Mouse (Mus musculus) urinary bladder, postnatal 0 days (tissue): ENCODE data around the gene Wdr6. TPM values are rescaled to one million over a fixed set of nuclear protein-coding genes. Genes with fewer than 3 reads are reported as not detected.
A peak's percentile ranks its signal among the peaks of the same experiment; 100 is the strongest.

Experiments
- microRNA counts: library from miRNA; unstranded; fragments of <30 nt; microRNA quantifications from one replicate; lab custom pipeline; 2016
- microRNA-seq: library from miRNA; unstranded; fragments of <30 nt; microRNA quantifications from one replicate; pipeline ENCODE4, GENCODE M21; 2016
- polyA plus RNA-seq: library from polyadenylated mRNA; unstranded; fragments of >200 nt; fragmentation: Nextera tagmentation; extraction: Ambion mirVana; gene quantifications from 2 replicates; pipeline ENCODE4 v1.2.1, GENCODE M21; 2015

The Wdr6 gene
- 29.2 and 32.3 TPM in 2 replicates for polyA plus RNA-seq

DNA sequence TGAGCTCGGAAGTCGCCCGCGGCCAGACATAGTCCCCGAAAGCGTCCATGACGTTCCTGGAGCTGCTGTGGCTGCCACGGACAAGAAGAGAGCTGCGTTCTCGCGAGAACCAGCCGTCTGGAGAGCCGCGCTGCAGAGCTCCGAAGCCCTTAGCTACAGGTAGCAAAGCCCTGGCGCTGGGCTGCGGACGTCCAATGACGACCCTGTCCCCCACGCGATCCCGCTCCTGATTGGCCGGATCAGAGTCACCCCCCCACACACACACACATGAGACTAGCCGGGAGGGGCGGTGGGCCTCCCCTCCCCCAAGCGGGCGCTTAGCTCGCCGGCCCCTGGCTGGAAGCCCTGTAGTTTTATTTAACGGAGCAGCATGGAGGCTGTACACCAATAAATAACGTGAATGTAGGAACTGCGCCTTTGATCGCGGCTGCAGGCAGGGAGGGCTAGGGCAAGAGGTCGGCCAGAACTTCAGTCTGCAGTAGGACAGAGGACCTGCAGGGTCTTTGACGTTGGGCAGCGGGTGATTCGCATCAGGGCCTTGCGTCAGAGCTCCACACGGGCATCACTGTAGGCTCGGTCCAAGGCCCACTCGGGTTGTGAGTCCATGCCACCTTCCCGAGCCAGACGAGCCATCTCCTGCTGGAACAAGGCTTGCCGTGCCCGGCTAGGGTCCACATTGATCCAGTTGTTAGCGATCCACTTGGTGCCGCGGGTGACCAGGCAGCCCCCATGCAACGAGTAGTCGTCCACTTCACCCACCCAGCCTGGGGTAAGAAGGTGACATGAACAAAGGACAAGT, at the start of gene Wdr6:
Gene Wdr6, minus strand, starts transcription at position 195 of the 799 bp plus-strand sequence.

DNA sequence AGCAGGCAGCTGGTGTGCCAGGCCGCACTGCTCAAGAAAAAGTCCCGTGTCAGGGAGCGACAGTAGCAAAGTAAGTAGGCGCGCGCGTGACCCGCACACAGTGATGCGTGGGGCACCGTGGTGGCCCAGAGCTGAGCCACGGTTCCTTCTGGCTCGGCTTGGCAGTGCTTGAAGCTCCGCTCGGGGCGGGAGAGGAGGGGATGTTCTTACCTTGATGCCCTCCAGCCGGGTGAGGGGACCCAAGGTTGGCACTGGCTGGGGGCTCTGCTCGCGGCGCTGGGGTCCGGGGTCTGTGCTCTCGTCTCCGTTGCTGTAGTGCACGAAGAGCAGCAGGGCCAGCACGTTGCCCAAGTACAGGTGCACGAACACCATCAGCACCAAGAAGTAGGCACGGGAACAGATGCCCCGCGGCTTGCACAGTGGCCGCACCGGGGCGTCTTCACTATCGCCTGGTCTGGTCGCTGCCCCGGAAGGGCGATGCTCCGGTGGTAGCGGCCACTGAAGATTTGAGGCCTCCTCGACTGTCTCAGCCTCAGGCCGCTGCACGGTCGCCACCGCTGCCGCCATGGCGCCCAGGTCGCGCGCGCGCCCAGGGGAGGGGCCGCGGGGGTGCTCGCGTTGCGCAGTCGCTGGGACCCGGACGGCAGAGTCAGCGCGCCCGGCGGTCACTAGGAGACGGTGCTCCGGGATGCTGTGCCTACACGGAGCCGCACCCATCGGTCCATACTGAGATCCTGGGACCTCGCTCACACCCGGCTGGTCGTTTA, 18.6 kb upstream of the Wdr6 start, which contains the start of gene P4htm:
Gene P4htm, minus strand, starts transcription at position 670 of the 767 bp plus-strand sequence.

DNA sequence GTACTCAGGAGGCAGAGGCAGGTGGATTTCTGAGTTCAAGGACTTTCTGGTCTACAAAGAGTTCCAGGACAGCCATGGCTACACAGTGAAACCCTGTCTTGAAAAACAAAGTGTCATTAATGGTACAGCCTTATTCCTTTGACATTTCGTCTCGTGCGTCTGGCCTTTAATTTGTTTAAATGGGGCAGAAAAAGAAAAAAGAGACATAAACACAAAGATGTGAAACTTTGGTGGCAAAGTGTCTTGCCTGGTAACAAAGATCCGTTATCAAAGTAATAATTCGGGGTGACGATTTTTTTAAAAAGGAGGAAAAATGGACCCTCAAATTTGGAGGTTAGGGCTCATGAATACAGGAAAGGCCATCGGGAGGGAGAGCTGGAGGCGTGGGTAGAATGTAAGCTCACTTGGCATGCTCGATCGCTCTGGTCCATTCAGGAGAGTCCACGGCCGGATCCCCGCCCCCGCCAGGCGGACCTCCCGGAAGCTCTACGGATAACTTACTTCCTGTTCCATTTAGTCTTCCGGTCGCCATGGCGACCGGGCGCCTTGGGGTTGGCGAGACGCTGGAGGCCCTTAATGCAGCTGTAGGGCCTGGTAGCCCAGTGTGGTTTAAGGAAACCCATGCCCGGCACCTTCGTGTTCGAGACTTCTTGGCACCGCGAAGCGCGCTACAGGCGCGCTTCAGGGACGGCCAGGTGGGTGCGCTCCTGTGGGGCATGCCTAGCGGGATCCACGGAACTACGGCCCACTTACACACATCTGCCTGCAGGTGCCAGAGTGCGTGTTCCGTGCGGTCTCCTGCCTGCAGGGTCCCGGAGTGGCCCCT, 8.9 kb downstream of the Wdr6 start, which contains the start of gene Dalrd3:
Gene Dalrd3, plus strand, starts transcription at position 506 of the 826 bp plus-strand sequence.

DNA sequence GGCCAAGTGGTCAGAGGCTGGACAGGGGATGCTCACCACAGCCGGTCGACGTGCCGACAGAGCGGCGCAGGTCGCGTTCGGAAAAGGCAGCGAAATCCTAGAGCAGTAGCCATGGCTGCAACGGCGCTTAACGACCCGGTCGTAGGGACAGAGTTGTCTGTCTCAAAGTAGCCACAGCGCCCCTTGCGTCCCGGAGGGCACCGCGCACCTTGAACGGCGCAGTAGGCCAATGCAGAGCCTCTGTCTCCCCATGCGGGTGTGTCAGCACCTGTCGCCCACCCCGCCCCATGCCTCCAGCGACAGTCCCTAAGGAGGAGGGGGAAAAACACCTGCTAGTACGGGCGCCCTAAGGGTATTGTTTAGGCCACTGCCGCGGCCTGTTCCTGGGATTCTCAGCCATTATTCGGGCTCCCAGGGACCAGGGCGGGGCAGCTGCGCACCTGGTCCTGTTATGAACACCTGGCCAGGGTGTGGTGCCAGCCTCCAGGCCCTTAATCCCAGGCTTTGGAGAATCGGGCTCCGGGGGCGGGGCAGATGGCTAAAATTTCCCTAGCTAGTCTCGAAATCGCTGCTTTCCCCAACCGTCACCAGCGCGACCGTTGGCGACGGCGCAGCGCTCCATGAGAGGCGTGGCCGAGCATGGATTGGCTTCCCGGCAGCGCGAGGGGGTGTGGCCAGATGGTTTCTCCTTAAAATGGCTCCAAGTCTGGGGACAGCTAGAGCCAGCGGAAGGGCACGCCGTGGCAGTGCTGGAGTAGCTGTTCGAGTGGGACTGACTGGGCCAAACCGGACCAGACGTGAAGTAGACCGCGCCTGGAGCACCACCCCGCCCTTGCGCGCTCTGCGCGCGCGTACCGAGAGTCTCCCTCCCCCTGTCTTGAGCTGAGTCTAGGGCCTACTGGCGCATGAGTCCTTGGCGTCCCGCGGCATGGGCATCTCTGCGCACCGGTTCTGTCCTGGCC, 11.4 kb downstream of the Wdr6 start, which contains the start of gene Ndufaf3:
Gene Ndufaf3, minus strand, starts transcription at position 620 of the 962 bp plus-strand sequence.

DNA sequence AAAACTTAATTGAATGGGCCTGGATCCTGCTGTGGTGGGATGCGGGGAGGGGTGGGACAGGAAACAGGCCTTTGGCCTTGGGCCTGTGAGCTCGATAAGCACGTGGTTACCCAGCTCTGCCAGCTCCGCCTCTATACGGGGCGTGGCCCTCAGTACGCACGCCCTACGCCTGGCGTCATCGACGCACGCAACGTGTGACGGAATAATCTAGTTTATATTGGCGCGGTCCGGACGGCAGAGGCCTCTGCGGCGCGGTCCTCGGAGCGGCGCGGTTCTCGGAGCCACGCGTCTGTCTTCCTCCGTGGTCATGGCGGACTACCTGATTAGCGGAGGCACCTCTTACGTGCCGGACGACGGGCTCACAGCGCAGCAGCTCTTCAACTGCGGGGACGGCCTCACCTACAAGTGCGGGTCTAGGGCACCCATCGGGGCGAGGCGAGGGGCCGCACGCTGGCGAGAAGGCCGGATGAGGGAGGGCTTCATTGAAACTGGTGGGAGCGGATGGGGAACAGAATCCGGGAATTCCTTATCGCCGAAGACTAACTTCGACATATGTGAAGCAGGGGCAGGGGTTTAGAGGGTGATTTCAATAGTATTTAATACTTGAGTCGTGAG, 18.2 kb downstream of the Wdr6 start, which contains the start of gene Impdh2:
Gene Impdh2, plus strand, starts transcription at position 60 of the 615 bp plus-strand sequence.

MicroRNA genes within 50 kb of the gene (microRNA counts, 519-probe panel; counts per million panel counts)
- microRNA mmu-miR-191 (lab: Ali Mortazavi, UCI) (3,760 counts per million, percentile 66 among the panel's probes with 10 or more counts), microRNA mmu-miR-425 (lab: Ali Mortazavi, UCI) (3,283 counts per million, percentile 53 among the panel's probes with 10 or more counts)

Small RNAs within 50 kb of the gene (microRNA-seq; reads per million reads assigned to microRNA genes)
- gene Gm24083 (not detected), gene Mir191 (not detected), gene Mir425 (2,407 reads per million, percentile 82 among the genes with 10 or more reads in this experiment)

Other genes with a start within 250 kb of the Wdr6 start
- 814 and 969 TPM in 2 replicates for gene Gpx1, start 239.8 kb downstream of the Wdr6 start, polyA plus RNA-seq
- gene Usp4, start 230.9 kb downstream of the Wdr6 start, polyA plus RNA-seq = 58.2 and 60.8 TPM in 2 replicates
- 0.11 and 0.19 TPM in 2 replicates for gene 1700102P08Rik, start 185.9 kb downstream of the Wdr6 start, polyA plus RNA-seq
- 0.29 and 0.34 TPM in 2 replicates for gene Ccdc36, start 150.3 kb downstream of the Wdr6 start, polyA plus RNA-seq
- gene BC048562, start 142.3 kb downstream of the Wdr6 start, polyA plus RNA-seq = not detected in 2 replicates
- 34.8 and 36.1 TPM in 2 replicates for gene Ccdc71, start 118.2 kb downstream of the Wdr6 start, polyA plus RNA-seq
- gene Klhdc8b, start 117.2 kb downstream of the Wdr6 start, polyA plus RNA-seq = 33.7 and 35.9 TPM in 2 replicates
- 44.4 and 47.7 TPM in 2 replicates for gene Lamb2, start 99.0 kb downstream of the Wdr6 start, polyA plus RNA-seq
- 32.0 and 32.9 TPM in 2 replicates for gene Usp19, start 88.1 kb downstream of the Wdr6 start, polyA plus RNA-seq
- 67.1 and 72.1 TPM in 2 replicates for gene Qars, start 71.0 kb downstream of the Wdr6 start, polyA plus RNA-seq
- 61.3 and 67.2 TPM in 2 replicates for gene Qrich1, start 61.9 kb downstream of the Wdr6 start, polyA plus RNA-seq
- gene Impdh2, start 18.5 kb downstream of the Wdr6 start, polyA plus RNA-seq = 69.2 and 70.6 TPM in 2 replicates
- 36.5 and 41.8 TPM in 2 replicates for gene Ndufaf3, start 11.3 kb downstream of the Wdr6 start, polyA plus RNA-seq
- gene Dalrd3, start 8.9 kb downstream of the Wdr6 start, polyA plus RNA-seq = 38.5 and 41.8 TPM in 2 replicates
- gene P4htm, start 18.9 kb upstream of the Wdr6 start, polyA plus RNA-seq = 7.3 and 9.2 TPM in 2 replicates
- gene Arih2, start 70.6 kb upstream of the Wdr6 start, polyA plus RNA-seq = 29.9 and 32.6 TPM in 2 replicates
- 41.8 and 42.2 TPM in 2 replicates for gene Slc25a20, start 83.3 kb upstream of the Wdr6 start, polyA plus RNA-seq
- gene Prkar2a, start 110.6 kb upstream of the Wdr6 start, polyA plus RNA-seq = 21.9 and 24.5 TPM in 2 replicates
- gene Ip6k2, start 205.1 kb upstream of the Wdr6 start, polyA plus RNA-seq = 18.0 and 24.5 TPM in 2 replicates
- 6.2 and 10.4 TPM in 2 replicates for gene Nckipsd, start 229.6 kb upstream of the Wdr6 start, polyA plus RNA-seq
- 0.08 and 0.42 TPM in 2 replicates for gene Celsr3, start 247.6 kb upstream of the Wdr6 start, polyA plus RNA-seq